Mouse (Mus musculus): ENCODE results near the gene Gm20388. TPM values are rescaled to one million over a fixed set of nuclear protein-coding genes. Genes with fewer than 3 reads are reported as not detected.

The Gm20388 gene
- polyA plus RNA-seq, 1 experiment = 49.7 TPM

DNA sequence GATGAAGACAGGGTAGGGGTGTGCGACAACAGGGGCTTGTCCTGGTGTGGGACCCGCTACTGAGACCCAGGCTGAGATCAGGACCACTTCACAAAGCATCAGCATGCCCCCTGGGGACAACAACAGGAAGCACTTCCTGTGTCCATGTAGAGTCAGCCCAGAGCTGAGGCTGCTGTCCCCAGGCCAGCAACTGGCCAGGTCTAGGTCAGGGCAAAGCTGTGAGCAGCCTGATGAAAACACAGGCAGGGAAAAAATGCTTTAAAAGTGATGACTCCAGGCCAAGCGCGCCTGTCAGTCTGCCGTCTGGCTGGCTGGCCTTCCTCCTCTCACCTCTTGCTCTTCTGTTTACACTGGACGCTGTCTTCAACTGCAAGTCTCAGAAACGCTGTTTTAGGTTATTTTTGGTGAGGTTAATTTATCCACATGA, 1721.0 kb downstream of the Gm20388 start:
- H3K4me3 ChIP-seq (ENCODE audit: insufficient read depth, low read depth, low read length) = no peak overlapping the region
- 28% methylated on average over 7 of the region's 7 CpGs for WGBS
- peak; percentile 87 for DNase-seq
- no peaks in the 10 kb centered on the region for H3K27me3 ChIP-seq (replicated peaks; ENCODE audit: control insufficient read depth, insufficient read depth, low read length)
- H3K27ac ChIP-seq (ENCODE audit: insufficient read depth, low read depth, low read length) = peak overlapping the region; percentile 85
- TF ChIP-seq POLR2A (IDR thresholded peaks at IDR 0.05; ENCODE audit: low read depth, low read length) (no peak), CTCF (conservative IDR thresholded peaks at IDR 0.05; ENCODE audit: insufficient read depth, insufficient read length, low read depth, low read length) (0 out of 2 replicates have a peak, but pooled peaks have one; percentile 7)
- H3K4me1 ChIP-seq (ENCODE audit: control insufficient read depth, insufficient read depth, low read length) = peaks cover 36% of the 10 kb centered on the region
- H3K36me3 ChIP-seq (ENCODE audit: control insufficient read depth, insufficient read depth, low read length) = no peaks in the 10 kb centered on the region

DNA sequence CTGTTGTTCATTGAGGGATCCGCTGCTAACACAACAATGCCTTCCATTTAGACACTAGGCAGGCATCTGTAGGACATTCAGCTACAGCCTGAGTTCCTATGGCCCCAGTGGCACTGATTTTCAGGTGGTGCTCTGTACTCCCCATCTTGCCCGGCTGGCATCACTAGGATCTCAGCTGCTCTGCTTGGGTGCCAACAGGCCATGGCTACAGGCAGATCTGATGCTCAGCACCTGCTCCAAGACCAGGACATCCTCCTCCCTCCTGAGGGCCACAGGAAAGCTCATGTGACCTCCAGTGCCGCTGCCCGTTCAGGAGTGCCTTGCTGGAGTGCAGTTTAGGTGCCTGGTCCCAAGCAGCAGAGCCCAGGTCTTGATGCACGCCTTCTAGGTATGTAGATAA, 1721.8 kb downstream of the Gm20388 start:
- H3K27me3 ChIP-seq (replicated peaks; ENCODE audit: control insufficient read depth, insufficient read depth, low read length) = no peaks in the 10 kb centered on the region
- H3K27ac ChIP-seq (ENCODE audit: insufficient read depth, low read depth, low read length) = peak overlapping the region; percentile 74
- 54% methylated on average over 5 of the region's 5 CpGs for WGBS

DNA sequence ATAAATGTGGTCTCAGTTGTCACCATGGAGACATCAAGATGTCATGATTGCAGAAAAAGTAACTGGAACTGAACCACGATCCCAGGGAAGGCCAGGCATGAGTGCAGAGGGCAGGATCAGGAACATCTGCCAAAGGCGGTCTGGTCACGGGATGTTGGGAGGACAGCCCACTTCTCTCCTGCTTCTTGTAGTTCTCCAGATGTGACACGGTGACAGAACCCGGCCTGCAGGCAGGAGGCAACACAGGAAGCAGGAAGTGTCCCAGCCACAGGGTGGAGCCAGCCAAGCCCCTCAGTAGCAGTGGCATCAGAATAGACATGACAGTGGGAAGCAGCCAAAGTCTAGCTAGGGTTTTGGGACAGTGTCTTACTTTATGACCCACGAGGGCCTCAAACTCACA, 1724.9 kb downstream of the Gm20388 start:
- Histone ChIP-seq H3K27ac (ENCODE audit: insufficient read depth, low read depth, low read length) (peak overlapping the region; percentile 24), H3K4me1 (ENCODE audit: control insufficient read depth, insufficient read depth, low read length) (peaks cover 54% of the 10 kb centered on the region), H3K4me3 (ENCODE audit: insufficient read depth, low read depth, low read length) (no peak overlapping the region), H3K36me3 (ENCODE audit: control insufficient read depth, insufficient read depth, low read length) (no peaks in the 10 kb centered on the region), H3K27me3 (replicated peaks; ENCODE audit: control insufficient read depth, insufficient read depth, low read length) (no peaks in the 10 kb centered on the region)
- WGBS = 22% methylated on average over 6 of the region's 6 CpGs
- no peak for TF ChIP-seq POLR2A (IDR thresholded peaks at IDR 0.05; ENCODE audit: low read depth, low read length)
- TF ChIP-seq CTCF (conservative IDR thresholded peaks at IDR 0.05; ENCODE audit: insufficient read depth, insufficient read length, low read depth, low read length) = no peak
- DNase-seq = peak; percentile 90

More for the DNA sequence above, 1721.8 kb downstream of the Gm20388 start:
- Histone ChIP-seq H3K36me3 (ENCODE audit: control insufficient read depth, insufficient read depth, low read length) (no peaks in the 10 kb centered on the region), H3K4me3 (ENCODE audit: insufficient read depth, low read depth, low read length) (no peak overlapping the region), H3K4me1 (ENCODE audit: control insufficient read depth, insufficient read depth, low read length) (peaks cover 42% of the 10 kb centered on the region)
- TF ChIP-seq POLR2A (IDR thresholded peaks at IDR 0.05; ENCODE audit: low read depth, low read length) = no peak
- TF ChIP-seq CTCF (conservative IDR thresholded peaks at IDR 0.05; ENCODE audit: insufficient read depth, insufficient read length, low read depth, low read length) = no peak
- DNase-seq = no peak

DNA sequence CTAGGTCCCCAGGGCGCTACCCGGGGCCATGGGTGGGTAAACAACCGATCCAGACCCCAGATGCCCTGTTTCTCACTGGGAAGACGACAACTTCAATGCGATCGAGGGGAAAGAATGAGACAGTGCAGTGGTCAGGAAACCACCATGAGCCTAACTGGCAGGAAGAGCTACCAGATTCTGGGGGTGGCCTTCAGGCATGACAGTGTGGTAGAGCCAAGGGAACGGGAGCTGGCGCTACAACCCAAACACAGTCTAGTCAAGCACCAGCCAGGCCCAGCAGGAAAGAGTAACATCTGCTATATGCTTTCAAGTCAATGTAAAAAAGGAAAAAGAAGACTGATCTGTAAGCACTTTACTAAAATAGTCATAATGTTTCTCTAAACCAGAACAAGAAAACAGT, 1725.5 kb downstream of the Gm20388 start:
- WGBS = 59% methylated on average over 8 of the region's 8 CpGs
- H3K4me1 ChIP-seq (ENCODE audit: control insufficient read depth, insufficient read depth, low read length) = peaks cover 58% of the 10 kb centered on the region
- H3K27ac ChIP-seq (ENCODE audit: insufficient read depth, low read depth, low read length) = peak overlapping the region; percentile 24
- H3K36me3 ChIP-seq (ENCODE audit: control insufficient read depth, insufficient read depth, low read length) = no peaks in the 10 kb centered on the region
- H3K4me3 ChIP-seq (ENCODE audit: insufficient read depth, low read depth, low read length) = no peak overlapping the region
- no peak for TF ChIP-seq CTCF (conservative IDR thresholded peaks at IDR 0.05; ENCODE audit: insufficient read depth, insufficient read length, low read depth, low read length)
- no peak for TF ChIP-seq POLR2A (IDR thresholded peaks at IDR 0.05; ENCODE audit: low read depth, low read length)
- no peak for DNase-seq
- H3K27me3 ChIP-seq (replicated peaks; ENCODE audit: control insufficient read depth, insufficient read depth, low read length) = no peaks in the 10 kb centered on the region

DNA sequence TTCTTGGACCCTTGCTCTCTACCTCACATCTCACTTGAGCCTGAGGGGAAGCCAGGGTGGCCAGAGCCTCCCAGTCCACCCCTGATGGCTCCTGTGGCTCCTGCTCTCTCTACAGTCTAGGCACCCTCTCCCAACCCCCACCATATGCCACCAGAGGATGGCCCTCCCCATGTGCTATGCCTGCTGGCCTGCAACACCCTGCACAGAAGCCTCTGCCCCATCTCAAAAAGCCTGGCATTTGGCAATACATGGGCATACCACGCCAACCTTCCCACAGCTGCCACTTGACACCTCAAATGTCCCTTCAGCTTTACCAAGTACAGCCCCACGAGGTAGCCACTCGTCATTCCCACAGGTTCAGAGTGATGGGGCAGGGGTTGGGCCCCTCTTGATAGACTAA, 1732.2 kb downstream of the Gm20388 start:
- Histone ChIP-seq H3K36me3 (ENCODE audit: control insufficient read depth, insufficient read depth, low read length) (no peaks in the 10 kb centered on the region), H3K27me3 (replicated peaks; ENCODE audit: control insufficient read depth, insufficient read depth, low read length) (no peaks in the 10 kb centered on the region), H3K4me3 (ENCODE audit: insufficient read depth, low read depth, low read length) (no peak overlapping the region), H3K27ac (ENCODE audit: insufficient read depth, low read depth, low read length) (no peak overlapping the region; the same call in 1 of the 2 replicates), H3K4me1 (ENCODE audit: control insufficient read depth, insufficient read depth, low read length) (peaks cover 57% of the 10 kb centered on the region)
- 53% methylated on average over 3 of the region's 3 CpGs for WGBS
- no peak for DNase-seq
- no peak for TF ChIP-seq POLR2A (IDR thresholded peaks at IDR 0.05; ENCODE audit: low read depth, low read length)
- no peak for TF ChIP-seq CTCF (conservative IDR thresholded peaks at IDR 0.05; ENCODE audit: insufficient read depth, insufficient read length, low read depth, low read length)

DNA sequence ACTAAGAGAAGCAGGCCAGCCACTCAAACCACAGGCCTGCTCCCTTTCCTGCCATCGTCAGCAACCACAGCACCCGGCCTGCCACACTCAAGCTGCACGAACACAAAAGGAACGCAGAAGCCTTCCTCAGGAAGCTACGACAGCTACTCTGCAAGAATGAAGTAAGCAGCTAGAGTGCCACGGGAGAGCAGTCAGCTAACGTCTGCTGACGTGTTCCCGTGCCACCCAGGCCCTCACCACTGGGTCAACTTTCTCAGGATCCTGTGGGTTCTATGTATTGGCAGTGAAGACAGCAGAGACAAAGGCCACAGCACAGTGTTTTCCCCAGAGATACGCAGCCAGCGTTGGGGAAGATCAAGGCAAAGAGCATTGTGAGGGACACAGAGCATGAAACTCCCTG, 1732.7 kb downstream of the Gm20388 start:
- WGBS = 23% methylated on average over 11 of the region's 11 CpGs
- H3K27ac ChIP-seq (ENCODE audit: insufficient read depth, low read depth, low read length) = peak overlapping the region; percentile 28; the same call in 1 of the 2 replicates
- TF ChIP-seq POLR2A (IDR thresholded peaks at IDR 0.05; ENCODE audit: low read depth, low read length) = no peak
- no peak for TF ChIP-seq CTCF (conservative IDR thresholded peaks at IDR 0.05; ENCODE audit: insufficient read depth, insufficient read length, low read depth, low read length)

DNA sequence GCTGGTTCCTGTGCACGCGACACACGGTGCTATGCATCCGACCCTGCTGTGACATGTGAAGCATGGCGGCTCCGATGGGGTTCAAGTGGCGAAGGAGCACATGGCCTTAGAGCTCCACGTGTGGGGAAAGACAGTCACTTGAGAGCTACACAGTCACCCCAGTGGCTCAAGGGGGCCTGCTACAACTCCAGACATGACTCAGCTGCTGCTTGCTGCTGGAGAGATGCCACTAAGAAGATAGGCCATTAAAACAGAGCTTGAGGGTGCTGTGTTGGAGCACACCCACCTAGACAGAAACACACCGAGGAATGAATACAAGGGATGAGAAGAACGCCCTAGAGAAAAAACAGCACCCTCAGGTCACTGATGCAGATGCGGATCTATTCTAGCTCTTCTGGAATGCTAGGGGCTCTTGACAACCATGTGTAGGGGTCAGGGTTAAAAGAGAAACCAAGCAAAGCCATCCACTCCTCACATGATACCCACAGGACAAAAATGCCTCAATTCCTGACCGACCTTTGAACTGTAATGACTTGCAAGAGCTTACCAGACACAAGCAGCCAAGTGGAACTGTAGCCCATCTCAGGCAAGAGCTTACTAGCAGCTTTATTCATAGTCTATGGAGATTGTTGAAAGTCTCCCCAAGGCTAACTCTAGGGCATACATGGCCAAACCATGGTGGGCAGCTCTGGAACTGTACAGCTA, 1737.0 kb downstream of the Gm20388 start:
- 46% methylated on average over 12 of the region's 12 CpGs for WGBS
- no peak overlapping the region for H3K4me3 ChIP-seq (ENCODE audit: insufficient read depth, low read depth, low read length)
- H3K27me3 ChIP-seq (replicated peaks; ENCODE audit: control insufficient read depth, insufficient read depth, low read length) = no peaks in the 10 kb centered on the region
- peak overlapping the region; percentile 91 for H3K27ac ChIP-seq (ENCODE audit: insufficient read depth, low read depth, low read length)
- H3K4me1 ChIP-seq (ENCODE audit: control insufficient read depth, insufficient read depth, low read length) = peaks cover 51% of the 10 kb centered on the region
- no peak for TF ChIP-seq CTCF (conservative IDR thresholded peaks at IDR 0.05; ENCODE audit: insufficient read depth, insufficient read length, low read depth, low read length)
- TF ChIP-seq POLR2A (IDR thresholded peaks at IDR 0.05; ENCODE audit: low read depth, low read length) = no peak
- no peaks in the 10 kb centered on the region for H3K36me3 ChIP-seq (ENCODE audit: control insufficient read depth, insufficient read depth, low read length)
- DNase-seq = peak; percentile 94

More for the DNA sequence above, 1732.7 kb downstream of the Gm20388 start:
- Histone ChIP-seq H3K4me1 (ENCODE audit: control insufficient read depth, insufficient read depth, low read length) (peaks cover 56% of the 10 kb centered on the region), H3K27me3 (replicated peaks; ENCODE audit: control insufficient read depth, insufficient read depth, low read length) (no peaks in the 10 kb centered on the region), H3K4me3 (ENCODE audit: insufficient read depth, low read depth, low read length) (no peak overlapping the region), H3K36me3 (ENCODE audit: control insufficient read depth, insufficient read depth, low read length) (no peaks in the 10 kb centered on the region)
- peak; percentile 51 for DNase-seq

Data from kidney, adult 2 months (tissue).